Mouse (Mus musculus) urinary bladder, postnatal 0 days (tissue): Measurements from ENCODE around the gene Exoc3l. TPM values are rescaled to one million over a fixed set of nuclear protein-coding genes. Genes with fewer than 3 reads are reported as not detected.

ENCODE experiments used
- microRNA counts: library from miRNA; unstranded; fragments of <30 nt; microRNA quantifications from one replicate; lab custom pipeline; 2016
- microRNA-seq: library from miRNA; unstranded; fragments of <30 nt; microRNA quantifications from one replicate; pipeline ENCODE4, GENCODE M21; 2016
- polyA plus RNA-seq: library from polyadenylated mRNA; unstranded; fragments of >200 nt; fragmentation: Nextera tagmentation; extraction: Ambion mirVana; gene quantifications from 2 replicates; pipeline ENCODE4 v1.2.1, GENCODE M21; 2015

Exoc3l gene
- polyA plus RNA-seq = 2.0 and 3.2 TPM in 2 replicates

GRCm38 (mm10) chr8:105295895-105296573, at the start of gene Exoc3l:
Gene Exoc3l, minus strand, starts transcription at chr8:105296101.

DNA sequence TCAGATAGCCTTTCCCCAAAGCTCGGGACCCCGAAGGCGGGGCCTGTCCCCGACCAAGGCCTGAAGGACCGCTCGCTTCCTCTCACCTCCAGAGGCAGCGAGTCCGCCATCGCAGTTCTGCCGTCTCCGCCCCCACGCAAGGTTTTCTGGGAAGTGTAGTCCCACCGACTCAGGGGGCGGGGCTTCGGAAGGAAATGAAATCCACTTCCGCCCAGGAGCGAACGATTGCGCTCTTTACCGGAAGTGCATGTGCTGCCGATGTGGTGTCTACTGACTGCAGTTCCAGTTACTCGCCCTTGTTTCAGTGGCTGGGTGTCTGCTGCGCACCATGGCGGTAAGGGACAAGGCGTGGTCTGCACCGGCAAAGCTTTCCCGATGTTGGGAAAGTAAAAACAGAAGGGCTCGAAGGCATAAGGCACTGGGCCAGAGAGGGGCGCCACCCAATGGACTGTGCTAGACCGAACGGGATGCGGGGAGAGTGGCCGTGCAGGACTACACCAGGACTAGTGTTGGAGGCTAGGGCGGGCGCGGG, 30.3 kb upstream of the Exoc3l start, which contains the start of the genes Lrrc29 and Tmem208:
Gene Lrrc29, minus strand, starts transcription at position 138 of the 532 bp plus-strand sequence.
Gene Tmem208, plus strand, starts transcription at position 214 of the 532 bp plus-strand sequence.

GRCm38 (mm10) chr8:105305211-105306145, 9.6 kb upstream of the Exoc3l start, which contains the start of gene Elmo3:
Gene Elmo3, plus strand, starts transcription at chr8:105305601.

GRCm38 (mm10) chr8:105297511-105298192, 1.8 kb upstream of the Exoc3l start, which contains the start of gene E2f4:
Gene E2f4, plus strand, starts transcription at chr8:105297663.

GRCm38 (mm10) chr8:105289805-105290460, 6.0 kb downstream of the Exoc3l start, which contains the start of gene 4931428F04Rik:
Gene 4931428F04Rik, minus strand, starts transcription at chr8:105289864.

GRCm38 (mm10) chr8:105275840-105276239, 20.1 kb downstream of the Exoc3l start, which contains the start of gene Nol3:
Gene Nol3, plus strand, starts transcription at chr8:105276140.

DNA sequence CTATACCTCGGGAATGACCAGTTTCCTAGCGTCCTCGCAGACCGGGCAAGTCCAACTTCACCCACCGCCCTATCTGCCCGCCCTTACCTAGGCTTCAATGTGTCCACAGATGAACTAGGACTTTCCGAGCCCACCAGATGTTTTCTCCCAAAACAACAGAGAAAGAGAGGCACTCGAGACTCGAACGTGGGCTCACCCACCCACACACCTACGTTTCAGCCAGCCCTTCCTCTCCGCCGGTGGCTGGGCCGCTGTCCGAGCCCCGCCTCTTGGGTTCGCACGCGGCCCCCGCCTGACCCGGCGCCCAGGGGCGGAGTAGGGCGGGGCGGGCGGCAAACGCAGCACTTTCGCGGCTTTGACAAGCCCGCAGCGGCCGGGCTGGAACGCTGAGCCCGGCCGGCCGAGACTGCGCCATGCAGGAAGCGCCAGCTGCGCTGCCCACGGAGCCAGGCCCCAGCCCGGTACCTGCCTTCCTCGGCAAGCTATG, 26.4 kb downstream of the Exoc3l start, which contains the start of gene Hsf4:
Gene Hsf4, plus strand, starts transcription at position 341 of the 487 bp plus-strand sequence.

DNA sequence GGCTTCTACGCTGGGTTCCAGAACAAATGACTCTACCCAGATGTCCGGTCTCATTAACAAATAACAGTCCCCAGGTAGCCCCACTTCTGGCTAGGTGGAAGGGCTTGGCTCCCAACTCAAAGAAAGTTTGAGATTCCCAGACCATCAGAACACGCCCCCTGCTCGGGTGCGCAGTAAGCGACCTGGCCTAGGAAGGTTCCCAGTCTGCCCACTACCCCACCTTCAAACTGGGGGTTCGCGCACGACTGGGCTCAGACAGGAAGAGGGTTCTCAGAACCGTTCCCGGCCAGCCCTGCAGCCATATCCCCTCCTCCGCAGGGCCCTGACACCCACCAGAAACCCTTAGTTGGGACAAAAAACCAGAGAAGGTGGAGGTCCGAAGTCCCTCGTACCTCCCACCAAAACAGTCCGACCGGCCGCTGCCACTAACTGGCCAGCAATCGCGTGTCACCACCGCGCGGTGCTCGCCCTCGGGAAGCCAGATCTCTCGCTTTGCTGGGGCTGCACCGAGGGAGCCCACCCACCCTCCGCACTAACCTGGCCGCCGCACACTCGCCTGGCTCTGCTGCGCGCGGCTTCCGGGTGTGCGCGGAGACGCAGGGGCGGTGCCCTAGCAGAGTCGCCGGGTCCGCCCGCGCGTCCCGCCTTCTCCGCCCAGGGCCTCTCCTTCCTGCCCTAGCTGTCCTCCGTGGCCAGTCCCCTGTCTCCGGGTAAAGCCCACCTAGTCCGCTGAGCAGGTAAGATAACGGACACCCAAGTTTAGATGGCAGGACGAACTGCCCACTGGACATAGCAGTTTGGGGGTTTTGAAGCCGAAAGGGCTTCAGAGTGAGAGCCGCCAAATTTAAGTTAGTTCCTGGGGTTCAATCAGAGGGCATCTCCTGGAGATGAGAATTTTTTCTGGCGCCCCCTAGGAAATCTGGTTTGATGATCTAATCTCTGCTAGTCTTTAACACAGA, 31.6 kb downstream of the Exoc3l start, which contains the start of the genes Tradd and Fbxl8:
Gene Tradd, minus strand, starts transcription at position 586 of the 959 bp plus-strand sequence.
Gene Fbxl8, plus strand, starts transcription at position 625 of the 959 bp plus-strand sequence.

DNA sequence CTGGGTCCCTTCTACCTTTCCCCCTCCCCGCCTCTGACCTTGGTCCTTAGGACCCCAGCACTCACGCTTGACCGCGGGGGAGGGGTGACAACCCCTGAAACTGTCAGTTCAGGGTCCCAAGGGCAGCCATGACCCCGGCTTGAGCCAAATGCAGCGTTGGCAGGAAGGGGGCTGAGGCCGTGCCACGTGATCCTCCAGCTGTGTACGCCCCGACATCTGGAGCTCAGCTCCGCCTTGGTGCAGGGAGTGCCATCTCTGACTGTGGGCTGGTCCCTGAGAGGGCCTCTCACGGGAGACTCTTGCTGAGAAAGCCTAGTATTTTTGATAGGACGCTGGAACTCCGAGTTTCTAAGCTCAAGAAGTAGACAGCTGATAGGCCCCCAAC, 40.9 kb downstream of the Exoc3l start, which contains the start of gene B3gnt9:
Gene B3gnt9, minus strand, starts transcription at position 188 of the 385 bp plus-strand sequence.

MicroRNAs encoded within 50 kb of the gene (microRNA counts, 519-probe panel; counts per million panel counts)
- microRNA mmu-miR-328 (lab: Ali Mortazavi, UCI) = 2,806 counts per million, percentile 40 among the panel's probes with 10 or more counts

Small RNAs within 50 kb of the gene (microRNA-seq; reads per million reads assigned to microRNA genes)
- gene Gm27320 = not detected
- gene Mir328 = 259 reads per million, percentile 57 among the genes with 10 or more reads in this experiment

Other genes with a start within 250 kb of the Exoc3l start
- gene Ces3a, start 247.5 kb downstream of the Exoc3l start, polyA plus RNA-seq = 0.11 TPM in 1 of 2 replicates, not detected in the other
- gene Ces3b, start 212.3 kb downstream of the Exoc3l start, polyA plus RNA-seq = not detected in 2 replicates
- not detected in 2 replicates for gene Ces4a, start 164.3 kb downstream of the Exoc3l start, polyA plus RNA-seq
- 21.8 and 25.9 TPM in 2 replicates for gene Cbfb, start 125.4 kb downstream of the Exoc3l start, polyA plus RNA-seq
- 22.8 and 25.6 TPM in 2 replicates for gene D230025D16Rik, start 71.0 kb downstream of the Exoc3l start, polyA plus RNA-seq
- 24.2 and 26.3 TPM in 2 replicates for gene B3gnt9, start 40.9 kb downstream of the Exoc3l start, polyA plus RNA-seq
- gene Tradd, start 31.5 kb downstream of the Exoc3l start, polyA plus RNA-seq = 29.8 and 30.8 TPM in 2 replicates
- gene Fbxl8, start 31.5 kb downstream of the Exoc3l start, polyA plus RNA-seq = 5.4 and 5.7 TPM in 2 replicates
- gene Hsf4, start 26.3 kb downstream of the Exoc3l start, polyA plus RNA-seq = 0.30 and 0.31 TPM in 2 replicates
- gene Nol3, start 20.0 kb downstream of the Exoc3l start, polyA plus RNA-seq = 1.6 TPM in 2 replicates
- 1.8 and 2.2 TPM in 2 replicates for gene 4931428F04Rik, start 6.2 kb downstream of the Exoc3l start, polyA plus RNA-seq
- 35.9 and 42.7 TPM in 2 replicates for gene E2f4, start 1.6 kb upstream of the Exoc3l start, polyA plus RNA-seq
- 12.4 and 13.3 TPM in 2 replicates for gene Elmo3, start 9.5 kb upstream of the Exoc3l start, polyA plus RNA-seq
- gene Lrrc29, start 30.2 kb upstream of the Exoc3l start, polyA plus RNA-seq = 2.3 and 3.2 TPM in 2 replicates
- gene Tmem208, start 30.3 kb upstream of the Exoc3l start, polyA plus RNA-seq = 79.0 and 90.0 TPM in 2 replicates
- gene Fhod1, start 51.9 kb upstream of the Exoc3l start, polyA plus RNA-seq = 0.85 and 1.1 TPM in 2 replicates
- 0.39 and 0.54 TPM in 2 replicates for gene Slc9a5, start 52.7 kb upstream of the Exoc3l start, polyA plus RNA-seq
- gene Plekhg4, start 77.2 kb upstream of the Exoc3l start, polyA plus RNA-seq = 0.48 and 0.92 TPM in 2 replicates
- not detected in 2 replicates for gene Kctd19, start 117.4 kb upstream of the Exoc3l start, polyA plus RNA-seq
- 0.14 and 0.34 TPM in 2 replicates for gene Lrrc36, start 117.5 kb upstream of the Exoc3l start, polyA plus RNA-seq
- 44.9 and 57.8 TPM in 2 replicates for gene Tppp3, start 175.4 kb upstream of the Exoc3l start, polyA plus RNA-seq
- 19.3 and 20.5 TPM in 2 replicates for gene Zdhhc1, start 200.8 kb upstream of the Exoc3l start, polyA plus RNA-seq
- 0.51 and 0.60 TPM in 2 replicates for gene Hsd11b2, start 222.7 kb upstream of the Exoc3l start, polyA plus RNA-seq